Mouse (Mus musculus) MEL (cell line): ENCODE data around the gene Morf4l2.

Source experiments
- CTCF ChIP-seq, 3 experiments: IDR thresholded peaks in 2 of 3; conservative IDR thresholded peaks in 1 of 3; 2 replicates each; pipeline ENCODE4 v1.5.1; 2011 to 2012; ENCODE audit warnings: low read length in 3 of 3, low read depth in 2 of 3, mild to moderate bottlenecking in 2 of 3, improper control_type of control experiment in 1 of 3, inconsistent platforms in 1 of 3, mixed read lengths in 1 of 3, moderate library complexity in 1 of 3; ENCODE audit not compliant: control insufficient read depth in 1 of 3, insufficient read depth in 1 of 3, poor library complexity in 1 of 3, severe bottlenecking in 1 of 3
- GABPA ChIP-seq: IDR thresholded peaks from 2 replicates; pipeline ENCODE4 v1.6.1; 2012; ENCODE audit warnings: low read depth, mild to moderate bottlenecking, inconsistent platforms, low read length, improper control_type of control experiment, moderate library complexity
- GATA1 ChIP-seq: IDR thresholded peaks from 2 replicates; pipeline ENCODE4 v1.6.1; 2011; ENCODE audit warnings: low read depth, low read length, improper control_type of control experiment
- POLR2A ChIP-seq, 2 experiments: IDR thresholded peaks; 2 replicates each; pipeline ENCODE4 v1.6.1; 2011 to 2012; ENCODE audit warnings: low read length in 2 of 2, mild to moderate bottlenecking in 2 of 2, control low read depth in 1 of 2, improper control_type of control experiment in 1 of 2, low read depth in 1 of 2, moderate library complexity in 1 of 2; ENCODE audit not compliant: control insufficient read depth in 1 of 2, insufficient read depth in 1 of 2, poor library complexity in 1 of 2
- RAD21 ChIP-seq: IDR thresholded peaks from 2 replicates; pipeline ENCODE4 v1.6.1; 2011; ENCODE audit warnings: mild to moderate bottlenecking, low read depth, low read length, improper control_type of control experiment

GRCm38 (mm10) chrX:136773035-136773434 is 29.5 kb upstream of the Morf4l2 start:
- TF ChIP-seq CTCF (IDR thresholded peaks at IDR 0.05 in 2 of 3, conservative IDR thresholded peaks at IDR 0.05 in 1 of 3; ENCODE audit: control insufficient read depth in 1 of 3, insufficient read depth in 1 of 3, low read depth in 2 of 3, low read length in 3 of 3, poor library complexity in 1 of 3, severe bottlenecking in 1 of 3) (no peak), POLR2A (IDR thresholded peaks at IDR 0.05; ENCODE audit: control insufficient read depth in 1 of 2, insufficient read depth in 1 of 2, low read depth in 1 of 2, low read length in 2 of 2, poor library complexity in 1 of 2) (no peak), GABPA (no peak), RAD21 (no peak), GATA1 (no peak)
